Mouse (Mus musculus) retina, postnatal 7 days (tissue): ENCODE data around the gene Gm49027.
"Not testable (repeated sequence)": the region's sequence is repeated elsewhere in the genome, so short reads cannot be mapped to it uniquely, and the experiment has no call there.

Experiments
- DNase-seq: peaks from one replicate; pipeline ENCODE4 v3.0.0-alpha.2; 2012; ENCODE audit warnings: low read depth, low spot score

Gene Gm49027

DNA sequence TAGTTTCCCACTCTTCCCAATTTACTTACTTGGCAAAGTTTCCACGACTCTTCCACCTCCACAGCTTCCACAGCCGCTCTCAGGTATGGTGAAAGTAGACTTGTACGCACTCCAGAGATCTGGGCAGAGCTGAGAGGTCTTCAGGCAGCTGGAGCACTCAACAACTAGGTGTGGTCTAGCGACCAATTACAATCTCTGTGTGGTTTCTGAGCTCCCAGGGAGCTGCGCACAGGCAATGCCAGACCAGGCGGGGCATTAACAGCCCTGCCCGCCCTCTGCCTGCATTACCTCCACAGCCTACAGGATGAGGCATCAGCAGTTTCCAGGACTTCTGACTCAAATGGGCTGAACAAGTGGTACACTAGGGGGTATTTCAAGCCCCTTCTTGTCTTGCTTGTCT is at the start of gene Gm49027:
Gm49027 (minus strand) TSS at position 208 of the 400 bp plus-strand sequence.
- no peak for DNase-seq

DNA sequence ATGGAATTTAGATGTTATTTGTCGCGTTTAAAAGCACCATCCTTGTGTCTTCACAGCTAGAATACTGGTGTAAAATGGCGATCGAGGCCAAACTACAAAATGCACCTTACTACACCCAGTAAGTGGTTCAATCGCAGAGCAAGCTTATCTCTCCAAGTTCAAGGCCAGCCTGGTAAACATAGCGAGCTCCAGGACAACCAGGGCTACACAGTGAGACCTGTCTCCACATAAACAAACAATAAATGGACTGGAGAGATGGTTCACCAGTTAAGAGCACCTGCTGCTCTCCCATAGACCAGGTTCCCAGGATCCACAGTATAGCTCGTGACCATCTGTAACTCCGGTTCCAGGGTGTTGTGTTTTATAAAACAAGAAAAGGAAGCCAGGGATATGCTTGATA is 48.1 kb upstream of the Gm49027 start:
- no peak for DNase-seq

DNA sequence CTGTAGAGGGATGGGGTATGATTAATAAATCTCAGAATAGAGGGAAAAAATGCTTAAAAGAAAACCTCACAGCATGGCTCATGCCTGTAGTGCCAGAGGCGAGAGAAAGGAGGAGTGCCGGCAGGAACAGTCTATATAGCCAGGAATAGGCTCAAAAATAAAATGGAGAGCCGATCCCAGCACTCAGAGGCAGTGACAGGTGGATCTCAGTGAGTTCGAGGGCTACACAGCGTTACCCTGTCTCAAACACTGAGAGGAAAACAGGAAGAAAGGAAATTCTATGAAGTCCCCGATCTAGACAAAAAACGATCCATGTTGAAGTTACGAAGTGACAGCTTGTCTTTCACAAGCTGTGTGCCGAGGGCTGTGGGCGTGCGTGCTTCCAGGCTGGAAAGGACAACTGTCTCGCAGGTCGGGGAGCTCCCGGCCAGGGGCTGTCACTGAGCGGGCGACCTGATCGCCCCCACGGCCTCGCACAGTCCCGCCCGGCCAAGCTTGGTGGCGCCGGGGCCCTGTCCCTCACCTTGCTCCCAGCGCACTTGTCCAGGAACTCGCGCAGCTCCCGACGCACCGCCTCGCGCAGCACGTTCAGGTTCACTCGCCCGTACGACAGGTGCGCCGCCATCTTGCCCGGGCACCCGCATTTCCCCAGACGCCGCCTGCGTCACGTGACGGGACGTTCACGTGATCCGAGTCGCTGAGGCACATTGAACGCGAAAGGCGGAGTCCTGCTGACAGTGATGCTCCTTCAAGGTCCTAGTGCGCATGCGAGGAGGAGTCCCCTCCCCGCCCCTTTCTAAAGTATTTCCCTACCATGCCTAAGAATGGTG is 47.3 kb upstream of the Gm49027 start, which contains the start of gene Vps33a:
Vps33a (minus strand) TSS at position 682 of the 830 bp plus-strand sequence.
- peak; percentile 96 for DNase-seq

DNA sequence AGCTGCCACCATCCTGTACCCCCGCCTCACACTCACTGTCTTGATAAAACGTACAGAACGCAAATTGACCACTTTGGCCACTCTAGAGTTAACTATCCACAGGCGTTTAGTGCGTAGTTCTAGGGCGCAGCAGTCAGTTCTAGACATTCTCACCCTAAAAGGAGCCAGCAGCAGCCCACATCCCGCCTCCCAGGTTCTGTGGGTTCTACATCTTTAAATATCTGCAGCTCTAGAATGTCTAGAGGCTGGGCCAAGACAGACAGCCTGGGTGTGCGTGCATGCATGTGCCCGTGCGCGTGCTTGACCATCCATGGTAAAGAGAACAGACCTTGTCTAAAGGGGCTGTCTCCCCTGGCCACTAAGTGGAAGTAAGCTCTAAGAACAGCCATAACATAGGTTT is 35.8 kb upstream of the Gm49027 start:
- no peak for DNase-seq

DNA sequence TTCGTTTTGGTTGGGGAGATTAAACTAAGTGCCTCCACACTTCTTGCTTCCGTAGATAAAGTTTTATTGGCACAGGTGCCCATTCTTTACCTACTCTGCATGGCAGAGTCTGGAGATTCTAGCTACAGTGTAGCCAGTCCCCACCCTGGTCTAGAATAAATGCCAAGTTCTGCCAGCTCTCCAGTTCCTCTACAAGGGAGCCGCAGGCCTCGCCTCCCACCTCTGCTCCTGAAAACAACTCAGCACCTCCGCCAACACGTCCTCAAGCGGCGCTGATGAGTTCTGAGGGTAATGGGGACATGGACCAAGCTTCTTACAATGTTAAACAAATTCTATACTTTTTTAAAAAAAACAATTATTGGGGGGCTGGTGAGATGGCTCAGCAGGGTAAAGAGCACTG is 34.3 kb upstream of the Gm49027 start:
- DNase-seq = no peak

DNA sequence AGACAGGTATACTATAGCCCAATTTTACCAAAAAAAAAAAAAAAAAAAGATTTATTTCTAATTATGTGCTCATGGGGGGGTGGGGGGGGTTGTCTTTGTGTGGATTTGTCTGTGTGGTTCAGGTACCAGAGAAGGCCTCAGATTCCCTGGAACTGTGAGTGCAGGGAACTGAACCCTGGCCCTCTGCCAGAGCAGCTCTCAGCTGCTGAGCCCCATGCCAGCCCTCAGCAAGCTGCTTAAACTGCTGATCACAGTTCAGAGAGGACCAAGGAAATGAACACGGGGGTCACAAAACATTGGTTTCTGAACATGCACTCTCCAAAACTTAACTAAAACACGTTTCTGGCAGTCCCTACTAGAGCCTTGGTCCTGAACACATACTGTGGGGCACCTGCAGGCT is 31.2 kb upstream of the Gm49027 start:
- no peak for DNase-seq

DNA sequence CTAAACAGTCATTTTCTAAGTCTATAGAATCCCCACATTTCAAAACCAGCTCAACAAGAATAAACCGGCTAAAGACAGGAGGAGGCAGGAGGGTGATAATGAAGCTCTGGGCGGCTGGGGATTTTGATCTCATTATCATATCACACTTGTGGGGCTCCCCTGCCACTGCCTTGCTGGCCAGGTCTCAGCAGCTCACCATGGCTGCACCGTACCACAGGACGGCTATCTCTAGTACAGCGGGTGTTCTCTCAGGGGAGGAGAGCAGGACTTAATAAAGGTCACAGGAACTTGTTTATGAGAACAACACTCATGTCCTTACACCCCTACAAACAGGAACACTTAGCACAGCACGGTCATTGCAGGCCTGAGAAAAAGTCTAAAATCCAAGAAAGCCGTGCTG is 30.4 kb upstream of the Gm49027 start:
- DNase-seq = no peak

DNA sequence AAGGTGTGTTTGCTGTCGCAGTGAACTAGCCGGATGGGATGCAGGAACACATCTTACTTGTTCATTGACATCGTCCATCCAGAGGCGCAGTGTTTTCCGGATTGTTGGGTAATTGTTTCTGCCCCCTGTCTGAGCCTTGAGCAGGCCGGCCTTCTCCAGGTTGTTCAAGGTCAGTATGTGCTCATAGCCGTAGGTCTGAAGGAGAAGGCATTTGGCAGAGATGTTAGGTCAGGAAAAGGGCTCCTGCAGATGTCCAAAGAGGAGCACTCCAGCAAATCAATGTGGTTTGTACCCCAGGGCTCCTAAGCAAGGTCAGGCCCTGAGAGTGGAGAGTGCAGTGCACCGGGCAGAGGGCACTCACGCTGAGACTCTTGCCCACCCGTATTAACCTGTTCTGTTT is 8.5 kb upstream of the Gm49027 start:
- no peak for DNase-seq

DNA sequence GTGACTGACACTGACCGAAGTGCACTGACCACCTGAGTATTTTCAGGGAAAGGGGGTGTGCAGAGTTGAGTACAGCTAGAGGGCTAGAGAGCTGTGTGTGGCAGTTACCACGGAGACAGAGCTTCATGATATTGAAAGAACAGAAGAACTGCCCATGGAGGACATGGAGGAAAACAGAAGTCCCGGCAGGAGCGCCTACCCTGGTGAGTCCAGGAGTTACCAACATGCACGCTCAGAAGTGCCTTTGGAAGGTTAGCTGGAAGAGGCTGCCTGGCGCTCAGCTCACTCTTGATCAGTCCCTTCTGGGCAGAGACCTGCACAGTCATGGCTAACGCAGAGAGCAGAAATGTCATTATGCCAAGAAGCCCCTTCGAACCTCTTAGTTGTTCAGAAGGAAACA is 4.8 kb upstream of the Gm49027 start:
- DNase-seq = no peak

DNA sequence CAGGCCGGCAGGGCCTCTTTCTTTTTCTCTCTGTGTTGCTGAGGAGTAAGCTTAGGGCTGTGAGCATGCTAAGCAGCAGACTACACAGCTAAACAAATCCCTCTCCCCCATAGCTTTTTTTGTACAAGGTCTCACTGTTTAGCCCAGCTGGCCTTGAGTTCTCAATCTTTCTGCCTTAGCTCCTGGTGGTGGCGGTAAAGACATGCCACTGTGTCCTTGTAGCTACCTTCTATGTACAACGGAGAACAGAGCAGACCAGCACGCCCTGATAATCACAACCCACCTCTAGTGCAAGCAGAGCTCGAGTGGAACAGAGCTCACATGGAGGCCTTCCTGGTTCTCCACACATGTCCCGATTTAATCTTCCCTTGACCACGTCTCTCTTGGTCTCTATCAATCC is 3.4 kb upstream of the Gm49027 start:
- DNase-seq = no peak

DNA sequence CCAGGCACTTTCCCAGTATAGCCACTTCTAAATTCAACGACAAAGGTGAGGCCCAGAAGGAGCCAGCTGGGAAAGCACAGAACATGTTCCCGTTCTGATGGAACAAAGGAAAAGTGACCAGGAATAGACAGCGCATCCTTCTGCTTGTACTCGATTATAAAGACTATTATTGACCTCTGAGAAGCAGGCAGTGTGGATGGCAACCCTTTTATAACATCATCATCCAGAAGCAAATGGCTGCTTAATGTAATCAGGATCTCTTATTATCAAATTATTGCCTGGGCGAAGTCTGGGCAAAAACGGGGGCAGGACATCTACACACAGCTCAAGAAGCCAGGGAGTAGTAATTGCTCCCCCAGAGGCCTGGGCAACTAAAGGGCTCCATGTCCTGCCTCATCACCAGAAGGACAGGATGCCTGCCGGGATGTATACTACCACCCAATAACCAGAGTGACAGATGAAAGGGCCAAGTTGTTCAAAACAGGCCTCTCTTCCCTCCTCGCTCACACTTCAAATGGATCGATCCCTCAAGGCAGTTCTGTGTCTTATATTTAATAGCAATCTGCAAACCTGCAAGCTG is 718 bp upstream of the Gm49027 start:
- no peak for DNase-seq

DNA sequence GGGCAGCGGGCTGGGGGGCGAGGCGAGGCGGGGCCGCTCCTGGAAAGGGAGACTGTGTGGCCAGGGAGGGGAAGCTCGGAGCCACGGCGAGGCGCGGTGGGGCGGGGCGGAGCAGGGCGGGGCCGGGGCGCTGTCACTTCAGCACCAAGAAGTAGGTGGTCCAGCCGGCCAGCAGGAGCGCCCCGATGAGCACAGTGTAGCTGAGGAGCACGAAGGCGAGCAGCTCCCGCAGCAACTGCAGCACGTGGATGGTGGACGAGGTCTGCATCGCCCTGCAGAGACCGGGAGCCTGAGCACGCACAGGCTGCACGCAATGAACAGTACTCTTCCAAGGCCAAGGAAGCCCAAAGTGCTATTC is 916 bp downstream of the Gm49027 start:
- DNase-seq = no peak

DNA sequence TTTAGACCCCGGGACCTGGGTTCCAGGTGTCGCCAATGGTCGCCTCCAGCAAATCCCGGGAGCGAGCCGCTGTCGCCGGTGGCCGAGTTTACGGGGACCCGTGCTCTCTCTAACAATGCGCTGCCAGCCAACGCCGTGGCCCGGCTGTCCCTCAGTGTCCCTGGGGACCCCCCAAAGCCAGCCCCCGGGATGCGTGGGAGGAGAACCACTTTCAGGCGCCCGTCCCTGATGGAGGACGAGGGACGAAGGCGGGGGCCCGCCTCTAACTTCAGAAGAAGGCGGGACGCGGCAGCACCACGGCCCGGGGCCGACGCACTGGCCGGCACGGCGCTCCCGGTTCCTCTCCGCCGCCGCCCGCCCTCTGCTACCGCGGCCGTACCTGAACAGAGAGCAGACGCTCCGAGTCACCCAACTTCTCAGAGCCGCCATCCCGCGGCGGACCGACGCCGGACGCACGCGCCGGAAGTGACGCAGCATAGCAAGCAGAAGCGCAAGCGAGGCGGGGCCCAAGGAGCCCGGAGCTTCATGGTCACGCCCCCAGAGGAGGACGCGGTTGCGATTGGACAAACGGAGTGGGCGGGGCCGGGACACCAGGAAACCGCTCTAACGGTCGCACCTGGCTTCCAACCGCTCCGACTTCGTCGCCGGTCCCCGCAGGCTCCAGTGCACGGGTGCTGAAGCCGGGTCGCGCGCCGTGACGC is 1.4 kb downstream of the Gm49027 start, which contains the start of gene Diablo:
Diablo (minus strand) TSS at position 485 of the 701 bp plus-strand sequence.
- DNase-seq = peak; percentile 97

DNA sequence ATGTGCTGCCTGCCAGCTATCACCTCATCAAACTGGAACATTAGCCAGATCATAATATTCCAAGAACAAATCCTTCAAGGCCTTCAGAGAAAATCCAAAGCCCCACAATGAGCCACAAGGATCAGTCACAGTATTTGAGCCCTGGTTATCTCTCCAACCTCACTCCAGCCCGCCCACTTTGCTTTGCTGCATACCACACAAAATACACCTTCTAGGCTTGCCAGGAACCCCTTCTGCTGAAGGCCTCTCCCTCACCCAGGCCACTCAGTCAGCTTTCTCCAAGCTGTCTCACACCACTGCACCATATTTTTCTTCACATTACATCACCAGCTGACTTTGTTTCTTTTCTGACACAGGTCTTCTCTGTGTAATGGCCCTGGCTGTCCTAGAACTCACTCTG is 3.1 kb downstream of the Gm49027 start:
- no peak for DNase-seq

DNA sequence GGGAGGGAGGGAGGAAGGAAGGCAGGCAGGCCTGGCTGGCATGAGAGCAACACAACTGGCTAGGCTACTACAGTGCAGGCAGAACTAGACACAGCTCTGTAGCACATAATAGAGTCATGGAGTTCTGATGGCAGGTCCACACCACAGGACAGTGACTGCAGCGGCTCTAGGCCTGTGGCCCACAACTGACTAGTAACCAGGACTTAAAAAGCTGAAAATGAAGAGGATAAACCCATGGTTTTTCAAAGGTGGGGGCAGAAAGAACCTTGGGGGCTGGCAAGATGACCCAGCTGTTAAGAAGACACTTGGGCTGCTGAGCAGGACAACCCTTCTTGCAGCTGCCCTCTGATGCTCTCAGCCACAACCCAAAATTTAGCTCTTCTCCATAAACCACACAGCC is 3.7 kb downstream of the Gm49027 start:
- DNase-seq = no peak

DNA sequence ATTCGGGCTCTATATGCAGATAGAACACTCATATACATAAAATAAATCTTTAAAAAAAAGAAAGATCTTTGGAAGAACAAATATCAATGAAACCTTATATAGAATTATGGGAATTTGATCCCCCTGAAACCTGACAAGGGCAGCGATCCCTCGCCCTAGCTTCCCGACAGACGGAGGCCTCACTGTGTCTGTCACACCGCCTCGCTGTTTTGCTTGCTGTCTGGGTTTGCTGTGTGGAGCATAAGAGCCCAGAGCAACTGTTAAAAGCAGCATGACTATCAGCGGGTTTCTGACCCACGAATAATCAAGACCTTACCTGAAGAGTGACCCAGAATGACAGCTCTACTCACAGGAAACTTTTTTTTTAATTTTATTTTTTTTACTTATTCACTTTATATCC is 4.6 kb downstream of the Gm49027 start:
- no peak for DNase-seq

DNA sequence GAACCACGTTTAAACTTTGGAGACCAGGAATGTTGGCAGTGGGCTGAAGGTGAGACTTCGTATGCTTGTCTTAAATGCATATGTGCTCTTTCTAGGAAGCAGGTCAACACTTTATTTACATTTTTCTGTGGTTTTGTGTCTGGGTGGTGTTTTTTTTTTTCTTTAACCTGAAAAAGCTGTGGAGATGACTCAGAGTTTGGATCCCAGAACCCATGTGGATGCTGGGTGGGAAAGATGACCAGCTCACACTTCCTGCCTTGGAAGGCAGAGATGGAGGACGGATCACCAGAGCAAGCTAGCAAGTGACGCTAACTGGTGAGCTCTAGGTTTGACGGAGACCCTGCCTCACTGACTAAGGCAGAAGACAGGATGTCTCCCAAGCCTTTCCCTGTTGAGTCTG is 10.4 kb downstream of the Gm49027 start:
- DNase-seq = no peak

DNA sequence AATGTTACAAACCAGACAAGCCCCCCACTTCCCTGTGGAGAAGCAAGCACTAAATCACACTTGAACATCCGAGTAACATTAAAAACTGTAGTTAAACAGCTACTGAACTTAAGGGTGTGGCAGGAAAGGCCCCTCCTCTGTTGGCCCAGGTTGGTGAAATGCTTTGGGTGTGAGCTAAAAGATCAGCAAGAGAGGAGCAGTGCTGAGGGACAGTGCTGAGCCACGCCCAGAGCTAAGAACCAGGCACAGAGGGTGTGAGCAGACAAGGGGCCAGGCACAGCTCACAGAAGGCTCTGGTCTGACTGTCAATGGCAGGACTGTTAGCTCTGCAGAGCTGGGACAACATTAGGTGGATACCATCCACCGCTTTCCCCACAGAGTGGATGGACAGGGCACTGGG is 13.2 kb downstream of the Gm49027 start:
- no peak for DNase-seq

DNA sequence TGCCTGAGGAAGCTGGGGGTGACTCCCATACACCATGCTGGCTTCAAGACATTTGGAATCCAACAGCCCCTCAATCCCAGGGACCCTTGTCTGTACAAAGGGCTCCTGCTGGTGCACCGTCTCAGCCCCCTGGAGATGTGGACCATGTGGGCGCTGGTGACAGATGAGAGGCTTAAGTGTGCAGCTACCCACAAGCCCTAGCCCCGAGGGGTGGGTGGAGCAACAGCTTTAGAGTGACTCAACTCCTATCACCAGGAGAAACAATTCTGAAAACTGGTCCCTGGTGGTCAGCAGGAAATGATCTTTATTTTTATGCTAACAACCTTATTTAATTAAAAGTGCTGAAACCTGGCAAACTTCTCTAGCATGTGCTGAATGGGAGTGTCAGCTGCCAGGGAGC is 13.9 kb downstream of the Gm49027 start:
- DNase-seq = not testable (repeated sequence)

DNA sequence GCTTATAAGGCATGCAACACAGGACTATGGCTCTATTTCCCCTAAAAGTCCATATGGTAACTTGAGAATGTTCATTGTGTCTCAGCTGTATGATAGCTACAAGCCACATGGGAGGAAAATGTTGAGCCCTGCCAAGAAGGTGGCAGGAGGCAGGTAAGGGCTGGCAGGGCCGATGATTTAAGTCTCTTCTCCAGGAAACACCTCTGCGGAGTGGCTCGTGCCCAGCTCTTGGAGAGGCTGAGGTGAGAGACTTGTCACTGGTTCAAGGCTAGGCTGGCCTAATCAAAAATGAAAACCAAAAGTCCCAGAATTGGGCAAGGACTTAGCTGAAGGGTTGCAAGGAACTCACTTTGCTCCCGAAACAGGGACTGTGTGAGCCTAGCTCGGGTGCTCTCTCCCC is 15.1 kb downstream of the Gm49027 start, which contains the start of gene B3gnt4:
B3gnt4 (plus strand) TSS at position 301 of the 400 bp plus-strand sequence.
- no peak for DNase-seq

DNA sequence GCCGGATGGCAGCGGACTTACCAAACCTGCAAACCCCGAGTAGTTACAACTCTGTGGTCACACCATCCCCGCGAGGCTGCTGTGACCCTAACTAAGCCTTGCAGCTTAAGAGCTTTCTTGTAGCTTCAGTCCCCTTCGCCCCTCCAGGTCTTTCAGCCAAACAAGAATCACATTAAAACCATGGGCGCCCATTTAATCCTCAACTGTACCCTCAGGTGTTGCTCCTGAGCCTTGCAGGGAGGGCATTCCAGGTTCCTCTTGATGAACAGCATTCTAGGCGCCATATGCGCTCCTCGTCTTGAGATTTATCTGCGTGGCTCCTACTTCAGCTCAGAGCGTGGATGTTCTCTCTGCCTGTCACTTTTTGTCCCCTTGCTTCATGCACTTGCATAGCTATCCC is 16.4 kb downstream of the Gm49027 start:
- no peak for DNase-seq

DNA sequence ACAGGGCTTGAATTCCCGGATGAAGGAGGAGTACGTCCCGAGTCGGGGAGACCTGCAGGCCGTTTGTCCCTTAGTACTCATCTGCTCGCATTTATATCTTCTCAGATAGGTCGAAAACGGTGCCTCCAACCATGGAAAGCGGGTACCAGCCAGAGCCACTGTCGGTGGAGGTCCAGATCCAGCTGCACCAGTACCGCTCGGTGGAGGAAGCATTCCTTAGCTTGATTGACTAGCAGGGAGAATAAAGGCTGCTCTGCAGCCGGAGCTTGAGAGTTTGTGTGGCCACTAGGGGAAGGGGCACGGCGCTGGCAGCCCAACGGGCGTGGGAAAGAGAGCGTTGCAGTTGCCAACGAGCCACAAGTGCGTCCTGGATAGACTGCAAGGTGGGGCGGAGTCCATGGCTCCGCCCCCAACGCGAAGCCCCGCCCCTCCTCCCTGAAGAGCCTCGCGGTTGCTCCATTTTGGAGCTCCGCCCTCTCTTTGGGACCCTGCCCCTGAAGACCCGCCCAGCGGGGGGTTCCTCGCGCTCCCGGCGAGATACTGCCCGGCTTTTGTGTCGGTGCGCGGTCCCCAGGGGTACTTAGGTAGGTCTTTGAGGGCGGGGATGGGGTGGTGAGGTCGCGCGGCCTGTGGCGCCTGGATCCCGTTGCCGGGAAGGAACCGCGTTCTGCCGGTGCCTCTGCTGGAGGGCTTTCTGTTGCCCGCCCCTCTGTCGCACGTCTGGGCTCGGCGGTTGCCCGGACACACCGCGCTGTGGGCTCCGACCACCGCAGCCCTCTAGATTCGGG is 17.2 kb downstream of the Gm49027 start:
- DNase-seq = peak; percentile 68
